Mouse (Mus musculus): ENCODE data around the gene Tsacc. TPM values are rescaled to one million over a fixed set of nuclear protein-coding genes. Genes with fewer than 3 reads are reported as not detected.

Tsacc gene
- polyA plus RNA-seq, 2 experiments from 2014 or later, result 2.7 to 7.4 TPM

- ATAC-seq, result no peak
Measured at GRCm38 (mm10) chr3:88237556-88238194, 59.1 kb downstream of the Tsacc start.

- ATAC-seq, result no peak
Measured at GRCm38 (mm10) chr3:88237161-88237555, 59.6 kb downstream of the Tsacc start.

- ATAC-seq, result no peak
Measured at GRCm38 (mm10) chr3:88235616-88236015, 61.2 kb downstream of the Tsacc start.

GRCm38 (mm10) chr3:88235216-88235615 is 61.6 kb downstream of the Tsacc start:
- no peak for ATAC-seq

GRCm38 (mm10) chr3:88234041-88234440 is 62.8 kb downstream of the Tsacc start:
- no peak for ATAC-seq

GRCm38 (mm10) chr3:88232851-88233649 is 63.7 kb downstream of the Tsacc start:
- no peak for ATAC-seq

Other genes starting within 250 kb of the Tsacc start
- gene Naxe, start 238.5 kb downstream of the Tsacc start, polyA plus RNA-seq (2017; shearing (Covaris generic)), result 10 to 100 TPM; 70.9 to 90.8 TPM
- not detected for gene Ttc24, start 218.7 kb downstream of the Tsacc start, polyA plus RNA-seq (2017; shearing (Covaris generic))
- 1 to 10 TPM; 1.3 to 1.4 TPM for gene Iqgap3, start 215.0 kb downstream of the Tsacc start, polyA plus RNA-seq (2017; shearing (Covaris generic))
- 10 to 100 TPM; 24.3 to 24.5 TPM for gene Mef2d, start 154.6 kb downstream of the Tsacc start, polyA plus RNA-seq (2017; shearing (Covaris generic))
- not detected for gene Rhbg, start 42.3 kb downstream of the Tsacc start, polyA plus RNA-seq (2017; shearing (Covaris generic))
- not detected for gene Gm38392, start 9.8 kb downstream of the Tsacc start, polyA plus RNA-seq (2017; shearing (Covaris generic))
- gene Cct3, start 117 bp upstream of the Tsacc start, polyA plus RNA-seq (2017; shearing (Covaris generic)), result 100 to 1,000 TPM; 180 to 209 TPM
- 100 to 1,000 TPM; 356 to 375 TPM for gene Glmp, start 28.0 kb upstream of the Tsacc start, polyA plus RNA-seq (2017; shearing (Covaris generic))
- gene Tmem79, start 39.1 kb upstream of the Tsacc start, polyA plus RNA-seq (2017; shearing (Covaris generic)), result 1 to 10 TPM in 1 of 2 experiments, under 1 TPM in 1; 0.78 to 1.3 TPM
- gene Smg5, start 39.3 kb upstream of the Tsacc start, polyA plus RNA-seq (2017; shearing (Covaris generic)), result 10 to 100 TPM; 30.2 to 50.2 TPM
- gene Paqr6, start 67.6 kb upstream of the Tsacc start, polyA plus RNA-seq (2017; shearing (Covaris generic)), result not detected
- gene Bglap3, start 75.7 kb upstream of the Tsacc start, polyA plus RNA-seq (2017; shearing (Covaris generic)), result not detected
- gene Bglap2, start 81.7 kb upstream of the Tsacc start, polyA plus RNA-seq (2017; shearing (Covaris generic)), result not detected
- not detected for gene Bglap, start 87.5 kb upstream of the Tsacc start, polyA plus RNA-seq (2017; shearing (Covaris generic))
- 10 to 100 TPM; 62.7 to 63.7 TPM for gene Pmf1, start 113.3 kb upstream of the Tsacc start, polyA plus RNA-seq (2017; shearing (Covaris generic))
- 10 to 100 TPM; 12.8 to 16.7 TPM for gene Slc25a44, start 128.1 kb upstream of the Tsacc start, polyA plus RNA-seq (2017; shearing (Covaris generic))
- 10 to 100 TPM; 31.5 to 44.8 TPM for gene Sema4a, start 164.2 kb upstream of the Tsacc start, polyA plus RNA-seq (2017; shearing (Covaris generic))
- 1 to 10 TPM; 4.6 to 6.4 TPM for gene Lmna, start 213.0 kb upstream of the Tsacc start, polyA plus RNA-seq (2017; shearing (Covaris generic))
- under 1 TPM; 0.10 to 0.81 TPM for gene Mex3a, start 235.4 kb upstream of the Tsacc start, polyA plus RNA-seq (2017; shearing (Covaris generic))

Data from activated CD4-positive, CD25-positive, alpha-beta regulatory T cell, adult 4 months (primary cell).